In genomic region chr1:58972851-58973365, GRCm38 (mm10) we compare ENCODE assay signal across 8 mouse cellular contexts. TPM values are rescaled to one million over a fixed set of nuclear protein-coding genes. Genes with fewer than 3 reads are reported as not detected.
DNase-seq lines count a peak whose midpoint lies in the region; ATAC-seq and TF ChIP-seq lines count a peak whose summit lies in the region.

No protein-coding gene starts in this region.

- H3K4me2 ChIP-seq in heart, embryonic 15.5 days: peak overlapping the region; percentile 61
- peak overlapping the region; percentile 54 for H3K4me2 ChIP-seq in forebrain, embryonic 14.5 days (ENCODE audit: low read length)

- peak overlapping the region; percentile 84 for H3K27ac ChIP-seq in heart, embryonic 15.5 days
- H3K27ac ChIP-seq in MEL (ENCODE audit: control insufficient read depth, low read depth, low read length): peak overlapping the region; percentile 53
- peak overlapping the region; percentile 81 for H3K27ac ChIP-seq in forebrain, embryonic 14.5 days (ENCODE audit: low read depth, low read length)

- TF ChIP-seq EP300 in MEL (IDR thresholded peaks at IDR 0.05; ENCODE audit: low read depth in 1 of 2, low read length in 2 of 2): no peak

- H3K27me3 ChIP-seq in heart, embryonic 15.5 days: no peaks in the 10 kb centered on the region
- no peaks in the 10 kb centered on the region for H3K27me3 ChIP-seq in MEL (ENCODE audit: control insufficient read depth in 1 of 2, insufficient read depth in 2 of 2, low read length in 2 of 2)
- no peaks in the 10 kb centered on the region for H3K27me3 ChIP-seq in forebrain, embryonic 14.5 days (replicated peaks; ENCODE audit: control insufficient read depth, insufficient read depth, low read length)

- H3K36me3 ChIP-seq in heart, embryonic 15.5 days: no peaks in the 10 kb centered on the region
- H3K36me3 ChIP-seq in MEL (ENCODE audit: control insufficient read depth in 1 of 2, insufficient read depth in 2 of 2, low read length in 2 of 2): peaks cover 0 to 46% of the 10 kb centered on the region in 2 experiments; a peak in 2 of 4 replicates
- peaks cover 5% of the 10 kb centered on the region; the same call in 1 of the 2 replicates for H3K36me3 ChIP-seq in forebrain, embryonic 14.5 days (ENCODE audit: control insufficient read depth, insufficient read depth, low read length)

- TF ChIP-seq CTCF in MEL (IDR thresholded peaks at IDR 0.05 in 2 of 3, conservative IDR thresholded peaks at IDR 0.05 in 1 of 3; ENCODE audit: control insufficient read depth in 1 of 3, insufficient read depth in 1 of 3, low read depth in 2 of 3, low read length in 3 of 3, poor library complexity in 1 of 3, severe bottlenecking in 1 of 3): no peak

- intact Hi-C loops in heart, postnatal 25 days (cut with DNase I): loop anchor here (5.0 to 10.0 kb wide), 2 partner anchors 144 to 388 kb away; partner anchors contain the start of genes Fam126b and Ndufb3

- peak; percentile 68 to 86; a peak in 3 of 4 replicates for TF ChIP-seq POLR2A in MEL (IDR thresholded peaks at IDR 0.05; ENCODE audit: control insufficient read depth in 1 of 2, insufficient read depth in 1 of 2, low read depth in 1 of 2, low read length in 2 of 2, poor library complexity in 1 of 2)

- WGBS in heart, embryonic 15.5 days: 0% methylated on average over 28 of the region's 28 CpGs
- WGBS in forebrain, embryonic 14.5 days: under 1% methylated on average over 28 of the region's 28 CpGs

- no peak for TF ChIP-seq RAD21 in MEL (IDR thresholded peaks at IDR 0.05; ENCODE audit: low read depth, low read length)

- H3K9ac ChIP-seq in heart, embryonic 15.5 days: peak overlapping the region; percentile 94
- peak overlapping the region; percentile 79 for H3K9ac ChIP-seq in MEL (ENCODE audit: control insufficient read depth, low read depth, low read length, poor library complexity, severe bottlenecking)
- peak overlapping the region; percentile 88 for H3K9ac ChIP-seq in forebrain, embryonic 14.5 days (ENCODE audit: low read length)

- H3K9me3 ChIP-seq in heart, embryonic 15.5 days (replicated peaks): no peaks in the 10 kb centered on the region
- no peaks in the 10 kb centered on the region for H3K9me3 ChIP-seq in MEL (replicated peaks; ENCODE audit: insufficient read depth, low read length)
- no peaks in the 10 kb centered on the region for H3K9me3 ChIP-seq in forebrain, embryonic 14.5 days (replicated peaks; ENCODE audit: control insufficient read depth, low read length)

- ATAC-seq in heart, embryonic 15.5 days (replicated peaks; ENCODE audit: insufficient number of reproducible peaks, insufficient read depth, low FRiP score, low read depth): peak; percentile 2
- ATAC-seq in forebrain, embryonic 14.5 days: peak; percentile 38
- 0 out of 2 replicates have a peak, but pooled peaks have one; percentile 0 for ATAC-seq in megakaryocyte-erythroid progenitor cell, adult 5-6 weeks (replicated peaks; ENCODE audit: low FRiP score, low TSS enrichment, poor library complexity, severe bottlenecking)
- ATAC-seq in granulocyte monocyte progenitor cell, adult 5-6 weeks (replicated peaks; ENCODE audit: poor library complexity, severe bottlenecking): no peak

- no peak for DNase-seq in heart, postnatal 25 days (ENCODE audit: low spot score)
- DNase-seq in MEL (ENCODE audit: low read depth, low spot score): no peak
- DNase-seq in forebrain, embryonic 14.5 days (ENCODE audit: low spot score): peak; percentile 71
- DNase-seq in left cerebral cortex, adult 8-10 months (ENCODE audit: low spot score in 2 of 2): no peak
- no peak for DNase-seq in spleen, postnatal 36 days (ENCODE audit: low spot score in 2 of 2)

- peaks cover 43% of the 10 kb centered on the region for H3K79me2 ChIP-seq in MEL (ENCODE audit: control insufficient read depth, insufficient read depth, low read length, poor library complexity)

- H3K4me1 ChIP-seq in heart, embryonic 15.5 days (replicated peaks): peaks cover 40% of the 10 kb centered on the region
- peaks cover 22 to 25% of the 10 kb centered on the region in 2 experiments for H3K4me1 ChIP-seq in MEL (ENCODE audit: control insufficient read depth in 1 of 2, insufficient read depth in 2 of 2, low read length in 2 of 2)
- H3K4me1 ChIP-seq in forebrain, embryonic 14.5 days (ENCODE audit: control insufficient read depth, insufficient read depth, low read length): peaks cover 17% of the 10 kb centered on the region

- H3K4me3 ChIP-seq in heart, embryonic 15.5 days: peak overlapping the region; percentile 95
- peak overlapping the region; percentile 85 to 86 for H3K4me3 ChIP-seq in MEL (ENCODE audit: control insufficient read depth in 1 of 2, insufficient read depth in 1 of 2, low read depth in 2 of 2, low read length in 2 of 2)
- H3K4me3 ChIP-seq in forebrain, embryonic 14.5 days (ENCODE audit: low read depth, low read length): peak overlapping the region; percentile 94

TF ChIP-seq in MEL, 35 proteins besides CTCF, POLR2A, EP300 and RAD21 (continues in another document):
- TF ChIP-seq TBP (IDR thresholded peaks at IDR 0.05; ENCODE audit: low read depth, low read length) (no peak), GATA1 (IDR thresholded peaks at IDR 0.05; ENCODE audit: low read depth, low read length) (no peak), JUND (IDR thresholded peaks at IDR 0.05; ENCODE audit: low read depth, low read length) (no peak), ZC3H11A (IDR thresholded peaks at IDR 0.05; ENCODE audit: low read depth, low read length) (no peak), USF2 (IDR thresholded peaks at IDR 0.05; ENCODE audit: borderline replicate concordance in 1 of 2, insufficient read depth in 1 of 2, low read depth in 1 of 2, low read length in 2 of 2) (no peak), NRF1 (IDR thresholded peaks at IDR 0.05; ENCODE audit: insufficient read depth, low read depth, low read length, poor library complexity, severe bottlenecking) (no peak), ZKSCAN1 (IDR thresholded peaks at IDR 0.05; ENCODE audit: low read depth, low read length) (no peak), MEF2A (IDR thresholded peaks at IDR 0.05; ENCODE audit: extremely low read depth, insufficient replicate concordance, low read depth, low read length, poor library complexity, severe bottlenecking) (no peak), KAT2A (conservative IDR thresholded peaks at IDR 0.05; ENCODE audit: low read depth, low read length) (no peak), MAX (IDR thresholded peaks at IDR 0.05; ENCODE audit: low read length) (peak; percentile 36; the same call in 1 of the 2 replicates), SIN3A (IDR thresholded peaks at IDR 0.05; ENCODE audit: low read length) (no peak), MYC (IDR thresholded peaks at IDR 0.05; ENCODE audit: low read depth, low read length) (0 out of 2 replicates have a peak, but pooled peaks have one; percentile 12), NELFE (IDR thresholded peaks at IDR 0.05; ENCODE audit: low read depth, low read length) (peak; percentile 75), MAZ (IDR thresholded peaks at IDR 0.05; ENCODE audit: low read depth, low read length) (no peak), POLR2AphosphoS2 (IDR thresholded peaks at IDR 0.05; ENCODE audit: low read length) (0 out of 2 replicates have a peak, but pooled peaks have one; percentile 60), ZMIZ1 (IDR thresholded peaks at IDR 0.05; ENCODE audit: low read depth, low read length) (peak; percentile 79), HCFC1 (IDR thresholded peaks at IDR 0.05; ENCODE audit: low read depth, low read length) (no peak), ZNF384 (IDR thresholded peaks at IDR 0.05; ENCODE audit: low read depth, low read length) (no peak), MYB (IDR thresholded peaks at IDR 0.05; ENCODE audit: low read depth, low read length) (no peak), TAL1 (IDR thresholded peaks at IDR 0.05; ENCODE audit: low read length) (no peak), ELF1 (IDR thresholded peaks at IDR 0.05; ENCODE audit: low read depth, low read length) (no peak; the same call in 1 of the 2 replicates), MXI1 (IDR thresholded peaks at IDR 0.05; ENCODE audit: low read depth, low read length) (no peak), USF1 (IDR thresholded peaks at IDR 0.05; ENCODE audit: low read depth, low read length) (no peak), MAFK (IDR thresholded peaks at IDR 0.05; ENCODE audit: borderline replicate concordance, low read depth, low read length) (no peak), BHLHE40 (IDR thresholded peaks at IDR 0.05; ENCODE audit: borderline replicate concordance, low read depth, low read length) (no peak)

RNA-seq across cellular contexts. Expression of gene Trak2, which starts 0.3 kb away (rescaled TPM):
- polyA plus RNA-seq in heart, embryonic 15.5 days (2015; fragmentation: Nextera tagmentation; extraction: Ambion mirVana): 27.8 and 29.6 TPM in 2 replicates
- 100 to 1,000 TPM; 185 to 192 TPM for total RNA-seq in heart, postnatal 25 days (2021)
- total RNA-seq in MEL (2012; rRNA removed): 10.2 and 11.4 TPM in 2 replicates
- 100 to 1,000 TPM in 1 of 2 experiments, 10 to 100 TPM in 1; 15.5 to 107 TPM for polyA plus RNA-seq in MEL (2012; ENCODE audit: insufficient read depth in 1 of 2, insufficient read length in 2 of 2, low read depth in 1 of 2, low replicate concordance in 2 of 2, missing spikeins in 1 of 2)
- 17.9 and 20.9 TPM in 2 replicates for polyA plus RNA-seq in forebrain, embryonic 14.5 days (2014; fragmentation: Nextera tagmentation; extraction: Ambion mirVana)
- 82.4 and 98.1 TPM in 2 replicates for total RNA-seq in megakaryocyte-erythroid progenitor cell, adult 5-6 weeks (2014; fragmentation: Nextera tagmentation)
- 50.7 and 56.6 TPM in 2 replicates for total RNA-seq in megakaryocyte-erythroid progenitor cell, adult 5-6 weeks (2017)
- 14.5 and 20.0 TPM in 2 replicates for total RNA-seq in granulocyte monocyte progenitor cell, adult 5-6 weeks (2014; fragmentation: Nextera tagmentation)
- total RNA-seq in granulocyte monocyte progenitor cell, adult 5-6 weeks (2017): 18.6 and 20.1 TPM in 2 replicates
- total RNA-seq in left cerebral cortex, adult 8-10 months (2022): 100 to 1,000 TPM; 114 to 140 (median 123) TPM

RNA-seq across cellular contexts. Expression of gene Stradb, which starts 0.4 kb away (rescaled TPM):
- polyA plus RNA-seq in heart, embryonic 15.5 days (2015; fragmentation: Nextera tagmentation; extraction: Ambion mirVana): 24.1 and 29.0 TPM in 2 replicates
- total RNA-seq in heart, postnatal 25 days (2021): 10 to 100 TPM; 55.0 to 57.1 TPM
- total RNA-seq in MEL (2012; rRNA removed): 3.8 and 4.2 TPM in 2 replicates
- polyA plus RNA-seq in MEL (2012; ENCODE audit: insufficient read depth in 1 of 2, insufficient read length in 2 of 2, low read depth in 1 of 2, low replicate concordance in 2 of 2, missing spikeins in 1 of 2): 10 to 100 TPM in 1 of 2 experiments, not detected in 1; 11.1 TPM
- 96.7 and 107 TPM in 2 replicates for polyA plus RNA-seq in forebrain, embryonic 14.5 days (2014; fragmentation: Nextera tagmentation; extraction: Ambion mirVana)
- total RNA-seq in megakaryocyte-erythroid progenitor cell, adult 5-6 weeks (2014; fragmentation: Nextera tagmentation): 35.6 and 36.6 TPM in 2 replicates
- 14.2 and 23.8 TPM in 2 replicates for total RNA-seq in megakaryocyte-erythroid progenitor cell, adult 5-6 weeks (2017)
- 15.4 and 15.5 TPM in 2 replicates for total RNA-seq in granulocyte monocyte progenitor cell, adult 5-6 weeks (2014; fragmentation: Nextera tagmentation)
- total RNA-seq in granulocyte monocyte progenitor cell, adult 5-6 weeks (2017): 8.7 and 16.2 TPM in 2 replicates
- total RNA-seq in left cerebral cortex, adult 8-10 months (2022): 10 to 100 TPM; 38.5 to 52.3 (median 47.0) TPM
